Mouse (Mus musculus): Measurements from ENCODE around the gene Gm17374. TPM values are rescaled to one million over a fixed set of nuclear protein-coding genes. Genes with fewer than 3 reads are reported as not detected.
"Not testable (repeated sequence)": the region's sequence is repeated elsewhere in the genome, so short reads cannot be mapped to it uniquely, and the experiment has no call there.

The Gm17374 gene
- polyA plus RNA-seq, 1 experiment from 2014 or later, result not detected

GRCm38 (mm10) chr2:140170803-140171553 lies 19.1 kb downstream of the Gm17374 start:
- Histone ChIP-seq H3K9me3 (ENCODE audit: low read length) (no peaks in the 10 kb centered on the region), H3K4me1 (ENCODE audit: insufficient read depth, low read length) (peaks cover 17% of the 10 kb centered on the region), H3K27ac (ENCODE audit: low read length) (peak overlapping the region; percentile 93), H3K4me3 (ENCODE audit: low read length) (peak overlapping the region; percentile 84), H3K36me3 (ENCODE audit: insufficient read depth, low read length) (peaks cover 12% of the 10 kb centered on the region), H3K27me3 (ENCODE audit: insufficient read depth, low read length) (no peaks in the 10 kb centered on the region), H3K9ac (replicated peaks; ENCODE audit: low read length) (peak overlapping the region; percentile 95), H3K4me2 (replicated peaks; ENCODE audit: low read depth, low read length) (peak overlapping the region; percentile 69)
- ATAC-seq (ENCODE audit: low FRiP score, low TSS enrichment), result peak; percentile 95
- WGBS, result 6% methylated on average over 28 of the region's 28 CpGs

DNA sequence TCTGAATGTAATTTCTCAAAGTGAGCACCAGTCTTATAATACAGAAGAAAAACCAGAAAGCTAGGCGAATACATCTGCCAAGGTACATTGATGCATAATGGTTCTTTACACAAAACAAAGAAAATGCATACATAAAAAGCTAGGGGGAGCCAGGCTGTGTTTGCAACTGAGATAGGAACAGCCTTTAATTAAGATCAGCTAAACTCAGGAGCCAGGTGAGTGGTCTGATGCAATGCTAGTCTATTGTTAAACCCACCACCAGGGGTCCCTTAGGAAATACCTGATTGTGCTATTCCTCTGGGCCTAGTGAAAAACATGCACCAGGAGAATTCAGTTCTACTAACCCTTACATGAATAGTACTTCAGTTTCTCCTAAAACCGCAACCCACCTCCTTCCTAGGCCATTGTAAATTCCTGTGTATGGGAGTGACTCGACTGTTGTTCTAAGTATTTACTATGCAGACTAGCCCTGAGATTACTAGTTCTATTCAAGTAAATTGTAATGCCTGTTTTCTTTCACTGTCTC lies 33.9 kb downstream of the Gm17374 start:
- H3K4me3 ChIP-seq (ENCODE audit: low read length); H3K27ac ChIP-seq (ENCODE audit: low read length); ATAC-seq (ENCODE audit: low FRiP score, low TSS enrichment); H3K9me3 ChIP-seq (ENCODE audit: low read length); H3K4me1 ChIP-seq (ENCODE audit: insufficient read depth, low read length); H3K4me2 ChIP-seq (replicated peaks; ENCODE audit: low read depth, low read length); H3K27me3 ChIP-seq (ENCODE audit: insufficient read depth, low read length); H3K9ac ChIP-seq (replicated peaks; ENCODE audit: low read length); H3K36me3 ChIP-seq (ENCODE audit: insufficient read depth, low read length): not testable (repeated sequence)
- WGBS, result 89% methylated on average over 3 of the region's 3 CpGs

- 69% methylated on average over 2 of the region's 2 CpGs for WGBS
- peaks cover 20% of the 10 kb centered on the region; the same call in 1 of the 2 replicates for H3K36me3 ChIP-seq (ENCODE audit: insufficient read depth, low read length)
- no peak overlapping the region for H3K4me2 ChIP-seq (replicated peaks; ENCODE audit: low read depth, low read length)
- no peaks in the 10 kb centered on the region for H3K27me3 ChIP-seq (ENCODE audit: insufficient read depth, low read length)
- ATAC-seq (ENCODE audit: low FRiP score, low TSS enrichment), result no peak
- H3K4me3 ChIP-seq (ENCODE audit: low read length), result no peak overlapping the region
- H3K27ac ChIP-seq (ENCODE audit: low read length), result no peak overlapping the region
- H3K9ac ChIP-seq (replicated peaks; ENCODE audit: low read length), result no peak overlapping the region
- H3K4me1 ChIP-seq (ENCODE audit: insufficient read depth, low read length), result no peaks in the 10 kb centered on the region
- H3K9me3 ChIP-seq (ENCODE audit: low read length), result no peaks in the 10 kb centered on the region
Measured at GRCm38 (mm10) chr2:140200713-140201112, 48.9 kb downstream of the Gm17374 start.

GRCm38 (mm10) chr2:140202573-140202972 lies 50.7 kb downstream of the Gm17374 start:
- Histone ChIP-seq H3K9ac (replicated peaks; ENCODE audit: low read length) (no peak overlapping the region), H3K4me3 (ENCODE audit: low read length) (no peak overlapping the region), H3K4me1 (ENCODE audit: insufficient read depth, low read length) (no peaks in the 10 kb centered on the region), H3K9me3 (ENCODE audit: low read length) (no peaks in the 10 kb centered on the region), H3K27ac (ENCODE audit: low read length) (no peak overlapping the region), H3K4me2 (replicated peaks; ENCODE audit: low read depth, low read length) (no peak overlapping the region), H3K36me3 (ENCODE audit: insufficient read depth, low read length) (peaks cover 20% of the 10 kb centered on the region; the same call in 1 of the 2 replicates), H3K27me3 (ENCODE audit: insufficient read depth, low read length) (no peaks in the 10 kb centered on the region)
- no peak for ATAC-seq (ENCODE audit: low FRiP score, low TSS enrichment)
- 91% methylated on average over 5 of the region's 5 CpGs for WGBS

Other genes with a start within 250 kb of the Gm17374 start
- gene Tasp1, start 85.2 kb upstream of the Gm17374 start, polyA plus RNA-seq (2015; fragmentation: Nextera tagmentation; extraction: Ambion mirVana), result 20.5 and 21.5 TPM in 2 replicates
- gene Esf1, start 18.5 kb downstream of the Gm17374 start, polyA plus RNA-seq (2015; fragmentation: Nextera tagmentation; extraction: Ambion mirVana), result 23.4 and 26.2 TPM in 2 replicates
- gene Ndufaf5, start 18.6 kb downstream of the Gm17374 start, polyA plus RNA-seq (2015; fragmentation: Nextera tagmentation; extraction: Ambion mirVana), result 25.1 and 25.6 TPM in 2 replicates
- not detected in 2 replicates for gene Sel1l2, start 237.7 kb downstream of the Gm17374 start, polyA plus RNA-seq (2015; fragmentation: Nextera tagmentation; extraction: Ambion mirVana)
- gene Macrod2, start 243.3 kb downstream of the Gm17374 start, polyA plus RNA-seq (2015; fragmentation: Nextera tagmentation; extraction: Ambion mirVana), result 28.7 and 32.0 TPM in 2 replicates